Mouse (Mus musculus) mesoderm, embryonic 11.5 days (tissue): ENCODE measurements around the gene Olfr317.
"Not testable (repeated sequence)": the region's sequence is repeated elsewhere in the genome, so short reads cannot be mapped to it uniquely, and the experiment has no call there.

Experiments
- DNase-seq: peaks from one replicate; pipeline ENCODE4 v3.0.0-alpha.2; 2012; ENCODE audit warnings: low read depth, low spot score

Gene Olfr317

GRCm38 (mm10) chr11:58738792-58739262, at the start of gene Olfr317:
TSS of gene Olfr317 (minus strand) at chr11:58739212.
- DNase-seq, result no peak

GRCm38 (mm10) chr11:58788346-58788745, 49.3 kb upstream of the Olfr317 start:
- no peak for DNase-seq

- no peak for DNase-seq
These were observed 48.6 kb upstream of the Olfr317 start for GRCm38 (mm10) chr11:58787651-58788050.

GRCm38 (mm10) chr11:58784182-58784581, 45.2 kb upstream of the Olfr317 start:
- no peak for DNase-seq

GRCm38 (mm10) chr11:58782480-58783089, 43.6 kb upstream of the Olfr317 start, which contains the start of gene Olfr314:
TSS of gene Olfr314 (plus strand) at chr11:58782952.
- DNase-seq, result no peak

GRCm38 (mm10) chr11:58772888-58773287, 33.9 kb upstream of the Olfr317 start, which contains the start of gene Olfr315:
TSS of gene Olfr315 (plus strand) at chr11:58773188.
- DNase-seq, result no peak

- no peak for DNase-seq
These were observed 13.4 kb upstream of the Olfr317 start, which contains the start of gene Olfr316 for GRCm38 (mm10) chr11:58752434-58752833. TSS of gene Olfr316 (plus strand) at chr11:58752734.

GRCm38 (mm10) chr11:58751096-58751495, 12.1 kb upstream of the Olfr317 start:
- not testable (repeated sequence) for DNase-seq

- peak; percentile 6 for DNase-seq
These were observed 5.6 kb downstream of the Olfr317 start for GRCm38 (mm10) chr11:58733372-58733771.

- DNase-seq, result not testable (repeated sequence)
These were observed 10.9 kb downstream of the Olfr317 start for GRCm38 (mm10) chr11:58727896-58728650.

GRCm38 (mm10) chr11:58723914-58724313, 15.1 kb downstream of the Olfr317 start, which contains the start of gene Olfr318:
TSS of gene Olfr318 (minus strand) at chr11:58724014.
- no peak for DNase-seq

GRCm38 (mm10) chr11:58719701-58720100, 19.3 kb downstream of the Olfr317 start:
- no peak for DNase-seq

- DNase-seq, result not testable (repeated sequence)
These were observed 21.3 kb downstream of the Olfr317 start for GRCm38 (mm10) chr11:58717723-58718122.

- DNase-seq, result no peak
These were observed 29.9 kb downstream of the Olfr317 start for GRCm38 (mm10) chr11:58709086-58709485.

- DNase-seq, result no peak
These were observed 40.1 kb downstream of the Olfr317 start, which contains the start of gene Olfr319 for GRCm38 (mm10) chr11:58698862-58699261. TSS of gene Olfr319 (plus strand) at chr11:58699162.
